Mouse (Mus musculus): ENCODE measurements around the gene Fgl2. TPM values are rescaled to one million over a fixed set of nuclear protein-coding genes. Genes with fewer than 3 reads are reported as not detected.

Fgl2 gene
- polyA plus RNA-seq, 3 experiments from 2014 or later: 20.4 to 31.5 (median 24.2) TPM

DNA sequence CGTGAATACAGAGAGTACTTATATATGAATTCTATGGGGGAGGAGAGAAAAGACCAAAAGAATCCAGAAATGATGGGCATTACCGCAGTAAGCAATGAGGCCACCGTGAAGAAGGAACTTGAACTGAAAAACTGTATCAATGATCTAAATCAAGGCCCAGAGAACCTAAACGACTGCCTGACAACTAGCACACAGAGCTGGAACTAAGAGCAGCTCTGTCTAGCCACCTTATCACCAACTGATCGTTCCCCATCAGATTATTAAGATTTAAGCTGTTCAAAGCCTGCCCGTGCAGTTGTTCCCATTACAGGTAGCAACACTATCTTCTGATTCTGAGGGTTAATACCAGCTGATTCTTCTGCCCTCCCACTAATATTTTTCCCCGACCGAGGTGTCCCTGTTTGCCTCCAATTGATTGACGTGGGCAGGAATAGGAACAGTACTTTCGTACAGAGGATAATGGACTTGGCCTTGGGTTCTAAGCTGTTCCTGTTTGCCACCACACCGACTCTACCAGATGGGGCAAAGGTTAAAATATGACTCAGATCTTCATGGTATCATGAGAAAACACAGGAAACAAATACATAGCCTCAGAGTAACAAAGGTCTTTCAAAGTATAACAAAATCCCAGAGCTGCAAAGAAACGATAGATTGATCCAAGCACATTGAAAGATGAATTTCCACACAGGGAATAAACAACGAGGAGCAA, 12.0 kb downstream of the Fgl2 start:
- peak; percentile 47 for ATAC-seq

DNA sequence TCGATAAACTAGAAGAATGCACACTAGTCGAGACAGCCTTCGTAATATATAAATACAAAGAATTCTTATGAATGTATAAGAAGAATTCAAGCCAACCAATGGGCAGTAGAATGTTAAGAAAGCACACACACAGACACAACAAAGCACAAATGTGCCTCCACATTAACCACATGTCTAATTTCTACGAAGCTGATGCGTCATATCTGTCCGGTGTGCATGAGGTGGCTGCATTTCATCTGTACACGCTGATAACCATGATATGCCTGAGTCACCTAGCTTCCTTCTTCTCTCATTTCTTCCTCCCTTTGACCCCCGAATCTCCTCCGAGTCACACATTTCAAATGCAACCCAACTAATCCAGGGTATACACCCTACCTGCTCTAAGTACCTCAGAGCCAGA, 12.5 kb downstream of the Fgl2 start:
- peak; percentile 72 for ATAC-seq

GRCm38 (mm10) chr5:21386432-21386831, 14.0 kb downstream of the Fgl2 start:
- ATAC-seq: no peak

DNA sequence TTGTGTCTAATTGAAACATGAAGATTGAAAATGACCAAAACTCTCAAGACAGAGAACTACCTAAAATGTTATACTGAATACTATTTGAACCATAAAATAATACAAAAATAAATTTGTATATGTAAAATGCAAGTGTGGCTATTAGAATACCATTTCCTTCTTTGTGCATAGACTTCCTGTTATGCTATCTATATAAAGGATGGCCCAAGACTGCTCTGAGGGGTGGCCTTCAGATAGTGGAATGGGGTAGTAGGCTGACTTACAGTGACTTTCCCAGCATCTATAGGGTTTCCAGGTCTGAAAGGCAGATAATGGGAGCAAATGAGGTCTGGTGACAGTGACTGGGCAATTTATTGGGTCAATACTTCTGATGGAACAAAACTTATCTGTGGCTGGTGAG, 14.9 kb downstream of the Fgl2 start:
- ATAC-seq: no peak

GRCm38 (mm10) chr5:21388855-21389254, 16.4 kb downstream of the Fgl2 start:
- no peak for ATAC-seq

DNA sequence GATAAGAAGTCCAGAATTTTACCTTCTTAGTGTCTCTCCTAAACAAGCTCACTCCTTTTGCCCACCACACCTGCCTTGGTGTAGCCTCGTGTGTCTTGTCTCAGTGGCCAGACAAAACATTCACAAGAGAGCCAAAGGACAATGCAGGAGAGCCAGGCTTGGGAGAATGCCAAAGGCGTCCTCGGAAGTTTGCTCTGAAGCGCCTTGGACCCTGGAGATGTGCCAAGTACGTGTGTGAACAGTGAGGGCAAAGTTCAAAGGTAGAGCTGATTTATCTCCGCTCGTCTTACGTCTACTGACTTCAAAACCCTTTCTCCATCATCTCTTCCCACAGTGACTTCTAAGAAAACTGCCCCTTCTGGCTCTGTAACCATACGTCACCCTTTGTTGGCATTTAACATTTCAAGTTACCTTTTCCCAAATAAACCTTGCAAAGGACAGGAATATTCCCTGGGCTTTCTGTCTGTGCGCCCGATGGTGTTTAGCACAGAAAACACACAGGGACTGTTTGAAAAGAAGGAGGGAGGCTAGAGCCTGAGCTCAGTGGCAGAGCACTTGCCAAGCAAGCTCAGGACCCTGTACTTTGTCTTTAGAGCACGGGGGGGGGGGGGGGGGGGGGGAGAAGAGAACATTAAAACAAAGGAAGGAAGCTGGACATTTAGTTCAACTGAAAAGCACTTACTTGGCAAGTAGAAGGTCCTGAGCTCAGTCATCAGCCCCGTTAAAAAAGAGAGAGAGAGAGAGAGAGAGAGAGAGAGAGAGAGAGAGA, 19.4 kb downstream of the Fgl2 start:
- ATAC-seq: no peak

GRCm38 (mm10) chr5:21394562-21394961, 22.1 kb downstream of the Fgl2 start:
- no peak for ATAC-seq

DNA sequence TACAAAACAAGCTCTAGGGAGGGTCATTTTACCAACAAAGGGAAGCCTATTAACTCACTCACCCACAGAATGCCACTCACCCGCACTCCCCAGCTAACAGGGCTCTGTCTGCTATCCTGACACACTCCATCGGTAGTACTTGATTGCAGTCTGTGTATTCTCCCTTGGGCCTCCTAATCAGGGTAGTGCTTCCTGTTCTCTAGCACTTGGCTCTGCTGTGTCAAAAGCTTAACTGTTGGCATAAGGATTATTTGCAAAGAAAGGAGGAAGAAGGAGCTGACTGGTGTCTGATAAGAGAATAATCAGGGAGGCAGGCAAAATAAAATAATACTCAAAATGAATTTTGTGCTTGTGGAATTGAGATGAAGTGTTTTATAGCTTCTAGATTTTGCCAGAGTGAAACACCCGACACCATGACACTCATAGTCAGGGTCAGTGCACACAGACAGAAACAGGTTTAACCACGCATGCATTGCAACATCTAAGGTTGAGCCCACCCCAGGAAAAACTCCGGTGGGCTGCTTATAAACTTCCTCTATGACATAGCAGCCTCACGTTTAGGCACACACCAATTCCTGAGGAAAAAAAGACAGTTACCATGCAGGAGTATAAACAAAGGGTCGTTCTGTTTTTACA, 22.9 kb downstream of the Fgl2 start:
- no peak for ATAC-seq

DNA sequence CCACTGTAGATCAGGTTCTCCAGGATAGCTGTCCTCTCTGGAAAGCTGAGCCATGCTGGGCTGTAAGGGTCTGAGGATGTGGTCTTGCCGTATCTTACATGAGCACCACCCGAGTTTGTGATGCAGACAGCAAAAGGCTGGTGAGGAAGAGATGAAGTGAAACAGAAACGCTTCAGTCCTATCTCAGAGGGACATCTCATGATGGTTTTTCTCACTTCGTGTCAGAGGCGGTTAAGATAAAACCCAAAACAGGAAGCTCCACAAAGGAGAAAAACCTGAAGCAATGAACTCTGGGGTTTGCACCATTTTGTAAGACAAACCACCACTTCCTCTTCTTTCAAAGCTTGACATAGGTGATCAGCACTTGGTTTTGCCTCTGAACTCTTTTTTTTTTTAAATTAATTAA, 38.8 kb downstream of the Fgl2 start:
- ATAC-seq: peak; percentile 88

- ATAC-seq: peak; percentile 36
Measured at GRCm38 (mm10) chr5:21412056-21412455, 39.6 kb downstream of the Fgl2 start.

DNA sequence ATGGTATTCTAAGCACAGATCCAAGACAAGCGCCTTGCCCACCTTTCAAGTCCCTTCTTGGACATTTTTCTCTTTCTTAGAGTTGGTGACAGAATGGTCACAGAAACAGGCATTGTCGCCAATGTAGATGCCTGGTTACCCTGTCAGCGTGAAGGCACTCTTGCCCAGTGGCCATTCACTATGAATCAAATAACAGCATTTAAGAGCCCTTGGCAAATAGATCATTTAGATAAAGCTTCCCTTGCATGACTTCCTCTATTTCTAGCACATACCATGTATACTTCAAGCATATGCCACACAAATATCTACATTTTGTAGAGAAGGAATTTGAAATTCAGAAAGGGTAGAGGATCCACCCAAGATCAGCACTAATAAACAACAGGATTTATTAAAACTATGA, 40.9 kb downstream of the Fgl2 start:
- ATAC-seq: no peak

- ATAC-seq: peak; percentile 26
Measured at GRCm38 (mm10) chr5:21414116-21414820, 41.8 kb downstream of the Fgl2 start.

DNA sequence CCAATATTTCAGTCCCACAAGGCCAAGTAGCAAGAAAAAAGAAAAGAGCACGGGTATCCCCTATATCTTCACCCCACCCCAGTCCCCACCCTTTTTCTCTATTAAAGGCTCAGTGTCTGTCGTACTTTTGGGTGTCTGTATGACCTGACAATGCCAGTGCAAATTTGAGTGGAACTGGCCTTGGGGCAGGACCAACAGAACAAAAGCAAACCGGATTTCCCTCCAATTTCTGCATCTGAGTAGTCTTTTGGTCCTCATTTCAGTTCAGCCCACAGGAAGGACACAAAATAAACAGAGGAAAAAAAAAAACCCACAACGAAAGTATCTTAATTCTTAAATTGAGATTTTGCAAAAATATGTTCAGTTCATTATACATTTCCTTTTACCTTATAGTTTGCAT, 46.2 kb downstream of the Fgl2 start:
- ATAC-seq: no peak

DNA sequence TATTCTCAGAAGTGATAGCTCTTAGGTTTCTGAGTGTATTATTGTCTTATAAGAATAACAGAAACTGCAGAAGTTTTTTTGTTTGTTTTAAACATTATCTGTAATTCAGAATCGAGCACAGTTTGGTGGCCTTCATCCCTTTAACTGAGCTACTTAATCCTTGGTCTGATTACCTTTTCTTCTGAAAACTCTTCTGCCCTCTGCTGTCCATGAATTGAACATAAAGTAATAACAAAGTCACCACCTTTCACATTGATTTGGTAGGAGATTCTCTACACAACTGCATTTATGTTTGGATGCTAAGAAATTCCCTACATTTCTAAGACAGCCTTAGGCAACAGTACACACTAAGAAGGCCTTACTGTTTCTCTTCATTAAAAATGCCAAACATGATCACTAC, 48.2 kb downstream of the Fgl2 start:
- ATAC-seq: no peak

DNA sequence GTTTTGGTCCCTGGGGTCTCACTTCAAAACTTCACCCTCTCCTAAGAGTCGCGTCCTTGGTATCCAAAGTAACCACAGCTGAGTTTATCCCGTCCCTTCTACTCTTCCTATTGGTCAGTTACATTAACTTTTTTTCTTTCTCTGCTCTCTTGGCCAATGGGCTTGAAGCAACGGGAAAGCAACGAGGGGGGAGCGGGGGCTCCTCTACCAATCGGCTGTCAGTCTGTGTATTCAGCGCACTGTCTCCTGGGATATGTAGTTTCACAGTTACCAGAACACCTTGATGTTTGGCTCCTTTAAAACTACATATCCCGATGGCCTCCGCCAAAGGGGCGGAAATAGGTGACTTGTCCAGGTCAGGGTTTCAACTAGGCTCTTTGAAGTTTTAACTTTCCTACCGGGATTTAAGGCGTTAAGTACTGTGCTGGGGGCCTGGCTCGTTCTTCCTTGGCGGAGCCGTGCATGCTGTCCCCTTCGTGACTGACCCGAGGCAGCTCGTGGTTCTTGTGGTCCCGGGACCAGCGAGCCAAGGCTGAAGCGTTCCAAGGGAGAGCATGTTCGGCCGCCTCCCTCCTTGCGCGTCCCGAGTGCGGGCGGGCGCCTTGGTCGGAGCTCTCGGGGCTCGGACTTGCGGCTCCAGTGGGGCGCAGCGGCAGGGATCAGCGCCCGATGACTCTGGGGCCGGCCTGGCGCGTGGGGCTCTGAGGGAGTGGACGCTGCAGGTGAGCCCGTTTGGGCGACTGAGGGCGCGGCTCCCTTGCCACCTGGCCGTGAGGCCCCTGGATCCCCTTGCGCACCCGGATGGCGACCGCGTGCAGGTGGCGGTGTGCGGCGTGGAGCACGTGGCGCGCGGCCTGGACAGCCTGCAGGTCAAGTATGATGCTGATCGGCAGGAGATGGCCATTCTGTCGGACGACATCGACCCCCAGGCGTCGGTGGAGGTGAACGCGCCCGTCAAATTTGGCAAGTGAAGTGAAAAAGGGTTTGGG, 52.5 kb downstream of the Fgl2 start, which contains the start of the genes Ccdc146 and Fam185a:
Ccdc146 (minus strand) TSS at position 64 of the 989 bp plus-strand sequence.
Fam185a (plus strand) TSS at position 345 of the 989 bp plus-strand sequence.
- ATAC-seq: peak; percentile 99

DNA sequence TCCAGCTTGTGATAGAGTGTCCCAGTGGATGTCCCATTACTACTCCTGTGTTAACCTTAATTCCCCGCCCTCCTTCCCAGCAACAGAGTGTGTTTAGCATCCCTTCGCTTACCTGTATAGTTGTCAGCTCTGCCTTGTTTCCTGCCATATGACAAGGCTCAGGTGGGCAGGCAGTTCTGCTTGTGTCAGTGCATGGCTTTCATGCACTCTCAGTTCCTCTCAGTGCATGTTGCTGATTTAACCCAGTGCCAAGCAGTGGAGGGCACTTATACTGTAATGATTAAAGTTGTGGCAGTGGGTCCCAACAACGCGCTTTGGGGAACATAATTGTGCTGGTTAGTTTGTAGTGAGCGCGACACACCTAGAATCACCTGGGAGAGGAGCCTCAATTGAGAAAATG, 54.2 kb downstream of the Fgl2 start:
- ATAC-seq: no peak

Other genes with a start within 250 kb of the Fgl2 start
- 10 to 100 TPM; 44.6 to 55.1 (median 52.6) TPM for gene Gsap, start 186.4 kb upstream of the Fgl2 start, polyA plus RNA-seq (2017; shearing (Covaris generic))
- 1 to 10 TPM in 1 of 3 experiments, under 1 TPM in 2; 0.28 to 1.7 (median 0.70) TPM for gene Ccdc146, start 52.0 kb downstream of the Fgl2 start, polyA plus RNA-seq (2017; shearing (Covaris generic))
- 1 to 10 TPM; 2.4 to 4.8 (median 2.7) TPM for gene Fam185a, start 52.3 kb downstream of the Fgl2 start, polyA plus RNA-seq (2017; shearing (Covaris generic))
- not detected for gene Lrrc17, start 170.9 kb downstream of the Fgl2 start, polyA plus RNA-seq (2017; shearing (Covaris generic))